Mouse (Mus musculus) intestine, embryonic 14.5 days (tissue): ENCODE data around the gene 1700001O22Rik. TPM values are rescaled to one million over a fixed set of nuclear protein-coding genes. Genes with fewer than 3 reads are reported as not detected.

ENCODE experiments used
- ATAC-seq: fragments of 200-750 bp; cut with Nextera tagmentation; replicated peaks from 2 replicates; pipeline ENCODE4 v1.8.0; 2017; ENCODE audit warnings: low read depth, moderate number of reproducible peaks, moderate TSS enrichment, moderate library complexity; ENCODE audit not compliant: low FRiP score, low TSS enrichment
- DNase-seq: peaks from one replicate; pipeline ENCODE4 v3.0.0-alpha.2; 2018; ENCODE audit warnings: low spot score
- H3K27ac ChIP-seq: fragments of 300-500 bp; sonication (generic); 2 replicates; pipeline ENCODE4 v1.5.1; 2014; ENCODE audit warnings: low read depth, mild to moderate bottlenecking, control low read depth
- H3K27me3 ChIP-seq: fragments of 300-500 bp; sonication (generic); replicated peaks from 2 replicates; pipeline ENCODE4 v1.6.1; 2014; ENCODE audit warnings: low read length, control low read depth; ENCODE audit not compliant: control insufficient read depth, insufficient read depth
- H3K36me3 ChIP-seq: fragments of 300-500 bp; sonication (generic); 2 replicates; pipeline ENCODE4 v1.6.1; 2014; ENCODE audit warnings: low read length, control low read depth; ENCODE audit not compliant: control insufficient read depth, insufficient read depth
- H3K4me1 ChIP-seq: fragments of 300-500 bp; sonication (generic); replicated peaks from 2 replicates; pipeline ENCODE4 v1.6.1; 2014; ENCODE audit warnings: low read length, control low read depth, mixed read lengths; ENCODE audit not compliant: control insufficient read depth, insufficient read depth
- H3K4me2 ChIP-seq: fragments of 300-500 bp; sonication (generic); 2 replicates; pipeline ENCODE4 v1.6.1; 2014; ENCODE audit warnings: low read length
- H3K4me3 ChIP-seq: fragments of 300-500 bp; sonication (generic); 2 replicates; pipeline ENCODE4 v1.5.1; 2014; ENCODE audit warnings: low read depth, low read length, control low read depth, mixed read lengths
- H3K9ac ChIP-seq: fragments of 300-500 bp; sonication (generic); 2 replicates; pipeline ENCODE4 v1.6.1; 2014; ENCODE audit warnings: mild to moderate bottlenecking, low read length
- H3K9me3 ChIP-seq: fragments of 300-500 bp; sonication (generic); 2 replicates; pipeline ENCODE4 v1.6.1; 2016; ENCODE audit warnings: low read length, control low read depth; ENCODE audit not compliant: control insufficient read depth
- WGBS: fragments of 180-500 bp; shearing (Covaris S2); extraction: QIAGEN DNeasy Blood & Tissue Kit; methylation state at CpG from one replicate; pipeline ENCODE4 v1.1.7; 2014; 5-methylcytosine and 5-hydroxymethylcytosine counted together
- polyA plus RNA-seq: library from polyadenylated mRNA; unstranded; fragments of >200 nt; fragmentation: Nextera tagmentation; extraction: Ambion mirVana; gene quantifications from 2 replicates; pipeline ENCODE4 v1.2.1, GENCODE M21; 2014

1700001O22Rik gene
- polyA plus RNA-seq, 1 experiment from 2014 or later, result 2.1 TPM

- peak within 1 kb of the TSS; percentile 97 for H3K4me3 ChIP-seq
- peaks cover 11% of the 10 kb centered on the region; the same call in 1 of the 2 replicates for H3K36me3 ChIP-seq
- ATAC-seq (peak; percentile 97), DNase-seq (peak; percentile 100)
- H3K9me3 ChIP-seq, result no peaks in the 10 kb centered on the region
- H3K4me2 ChIP-seq, result peak within 1 kb of the TSS; percentile 99
- H3K9ac ChIP-seq, result peak within 1 kb of the TSS; percentile 94
- WGBS, result 0% methylated on average over 44 of the region's 44 CpGs
- H3K4me1 ChIP-seq, result peaks cover 19% of the 10 kb centered on the region; the same call in 1 of the 2 replicates
- H3K27me3 ChIP-seq, result no peaks in the 10 kb centered on the region
- H3K27ac ChIP-seq, result peak within 1 kb of the TSS; percentile 84
These were observed 4.3 kb upstream of the 1700001O22Rik start, which contains the start of gene Ntmt1 for GRCm38 (mm10) chr2:30807648-30808295. Gene Ntmt1, plus strand, starts transcription at chr2:30807826.

DNA sequence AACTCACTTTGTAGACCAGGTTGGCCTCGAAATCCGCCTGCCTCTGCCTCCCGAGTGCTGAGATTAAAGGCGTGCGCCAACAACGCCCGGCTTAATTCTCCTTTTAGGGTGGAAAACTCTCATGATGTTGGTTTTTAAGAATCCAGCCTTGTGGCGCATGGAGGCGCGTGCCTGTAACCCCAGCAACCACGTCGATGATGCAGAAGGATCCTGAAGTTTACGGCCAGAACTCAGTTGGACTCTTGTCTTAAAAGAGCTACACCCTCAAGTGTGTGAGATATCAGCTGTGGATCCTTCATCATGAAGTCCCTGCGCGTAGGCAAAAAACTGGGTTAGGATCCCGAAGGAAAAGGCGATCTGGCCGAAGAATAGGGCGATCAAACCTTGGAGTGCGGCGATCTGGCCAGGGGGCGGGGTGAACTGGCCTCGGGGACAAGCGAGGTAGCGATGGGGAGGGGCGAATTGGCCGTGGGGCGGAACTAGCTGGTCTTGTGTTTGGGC lies 3.7 kb upstream of the 1700001O22Rik start:
- H3K36me3 ChIP-seq, result peaks cover 5% of the 10 kb centered on the region; the same call in 1 of the 2 replicates
- H3K9ac ChIP-seq, result peak overlapping the region; percentile 52
- peaks cover 19% of the 10 kb centered on the region; the same call in 1 of the 2 replicates for H3K4me1 ChIP-seq
- no peak for DNase-seq
- H3K27me3 ChIP-seq, result peaks cover 4% of the 10 kb centered on the region
- H3K9me3 ChIP-seq, result no peaks in the 10 kb centered on the region
- peak overlapping the region; percentile 59; the same call in 1 of the 2 replicates for H3K27ac ChIP-seq
- WGBS, result 9% methylated on average over 28 of the region's 28 CpGs
- peak overlapping the region; percentile 99 for H3K4me2 ChIP-seq
- ATAC-seq, result no peak; the same call in 1 of the 2 replicates
- H3K4me3 ChIP-seq, result peak overlapping the region; percentile 97

DNA sequence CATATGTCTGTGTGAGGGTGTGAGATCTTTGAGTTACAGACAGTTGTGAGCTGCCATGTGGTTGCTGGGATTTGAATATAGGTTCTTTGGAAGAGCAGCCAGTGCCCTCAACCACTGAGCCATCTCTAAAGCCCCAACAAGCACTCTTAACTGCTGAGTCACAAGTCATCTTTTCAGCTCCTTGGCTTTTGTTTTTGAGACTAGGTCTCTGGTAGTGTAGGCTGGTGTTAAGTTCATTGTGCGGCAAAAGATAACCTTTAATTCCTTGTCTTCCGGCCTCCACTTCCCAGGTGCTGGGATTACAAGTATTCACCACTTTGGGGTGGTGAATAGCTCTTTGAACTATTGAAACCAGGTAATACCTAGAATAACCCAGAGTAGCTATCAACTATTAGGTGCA lies 2.5 kb upstream of the 1700001O22Rik start:
- no peak overlapping the region for H3K27ac ChIP-seq
- ATAC-seq (no peak), DNase-seq (no peak)
- H3K4me3 ChIP-seq, result no peak overlapping the region
- H3K4me2 ChIP-seq, result no peak overlapping the region
- 0 out of 2 replicates have a peak, but pooled peaks cover 2% of the 10 kb centered on the region for H3K36me3 ChIP-seq
- peaks cover 28% of the 10 kb centered on the region for H3K4me1 ChIP-seq
- no peak overlapping the region for H3K9ac ChIP-seq
- 87% methylated on average over 2 of the region's 2 CpGs for WGBS
- H3K27me3 ChIP-seq, result peaks cover 10% of the 10 kb centered on the region
- no peaks in the 10 kb centered on the region for H3K9me3 ChIP-seq

DNA sequence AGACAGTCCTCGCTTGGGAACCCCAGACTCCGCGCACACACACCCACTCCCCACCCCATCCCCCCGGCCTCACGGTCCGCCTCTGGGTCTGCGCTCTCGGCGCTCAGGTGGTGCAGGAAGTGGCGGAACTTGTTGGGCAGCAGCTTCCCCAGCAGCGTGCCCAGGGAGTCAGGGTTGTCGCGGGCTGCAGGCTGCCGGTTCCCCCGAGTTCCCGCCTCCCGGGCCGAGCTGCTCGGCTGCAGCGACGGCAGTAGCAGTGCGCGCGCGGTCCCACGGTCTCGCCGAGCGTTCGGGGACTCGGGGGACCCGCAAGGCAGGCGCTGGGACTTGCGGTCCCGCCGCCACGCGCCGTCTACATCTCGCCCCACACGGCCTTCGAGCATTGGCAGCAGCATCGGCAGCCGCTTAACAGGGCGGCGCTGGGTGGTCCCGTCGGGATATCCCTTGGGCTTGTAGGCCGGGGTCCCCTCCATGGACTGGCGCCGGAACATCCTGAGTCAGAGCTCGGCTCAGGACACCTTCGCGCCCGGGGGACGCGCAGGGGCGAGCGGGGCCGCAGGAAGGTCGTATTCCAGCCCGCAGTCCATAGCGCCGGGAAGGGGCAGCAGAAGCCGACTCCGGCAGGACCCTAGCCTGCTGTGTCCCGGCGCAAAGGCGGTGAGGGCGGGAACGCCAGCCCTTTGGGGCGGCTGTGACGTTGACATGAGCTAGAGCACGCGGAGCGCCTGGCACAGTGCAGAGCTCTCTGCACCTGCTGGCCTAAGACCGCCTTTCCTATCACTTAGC lies 2.2 kb downstream of the 1700001O22Rik start:
- Histone ChIP-seq H3K4me2 (peak overlapping the region; percentile 98), H3K27me3 (peaks cover 21% of the 10 kb centered on the region), H3K9me3 (no peaks in the 10 kb centered on the region), H3K4me3 (peak overlapping the region; percentile 43), H3K9ac (peak overlapping the region; percentile 49), H3K4me1 (peaks cover 17% of the 10 kb centered on the region), H3K27ac (no peak overlapping the region), H3K36me3 (no peaks in the 10 kb centered on the region)
- DNase-seq, result peak; percentile 78
- peak; percentile 57 for ATAC-seq
- WGBS, result under 1% methylated on average over 77 of the region's 77 CpGs

DNA sequence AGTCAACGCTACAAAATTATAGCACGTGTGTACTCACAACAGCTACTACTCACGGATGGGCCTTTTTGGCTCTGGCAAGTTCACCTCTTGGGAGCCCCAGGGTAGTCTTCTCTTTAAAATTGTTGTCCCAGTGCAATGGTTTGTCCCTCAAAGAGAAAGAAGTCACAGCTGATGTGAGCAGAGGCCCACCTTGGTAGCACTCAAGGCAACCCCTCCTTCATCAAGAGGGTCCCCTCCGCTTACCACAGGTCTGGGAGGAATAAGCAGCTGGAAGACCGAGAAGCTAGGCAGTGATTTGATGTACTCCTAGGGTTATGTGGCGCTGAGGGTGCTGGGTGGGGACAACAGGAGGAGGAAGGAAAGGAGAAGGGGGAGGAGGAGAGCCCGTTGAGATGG lies 2.8 kb downstream of the 1700001O22Rik start:
- DNase-seq (no peak), ATAC-seq (no peak)
- Histone ChIP-seq H3K4me3 (no peak overlapping the region), H3K9me3 (no peaks in the 10 kb centered on the region), H3K4me1 (peaks cover 21% of the 10 kb centered on the region), H3K27me3 (peaks cover 21% of the 10 kb centered on the region), H3K9ac (peak overlapping the region; percentile 49; the same call in 1 of the 2 replicates), H3K4me2 (peak overlapping the region; percentile 98), H3K36me3 (no peaks in the 10 kb centered on the region), H3K27ac (no peak overlapping the region)
- 42% methylated on average over 7 of the region's 7 CpGs for WGBS

- Histone ChIP-seq H3K27ac (no peak overlapping the region), H3K4me3 (no peak overlapping the region), H3K4me2 (no peak overlapping the region), H3K36me3 (no peaks in the 10 kb centered on the region), H3K9ac (no peak overlapping the region), H3K27me3 (peaks cover 21% of the 10 kb centered on the region), H3K9me3 (no peaks in the 10 kb centered on the region), H3K4me1 (peaks cover 24% of the 10 kb centered on the region)
- 73% methylated on average over 3 of the region's 3 CpGs for WGBS
- ATAC-seq (no peak), DNase-seq (no peak)
These were observed 4.0 kb downstream of the 1700001O22Rik start for GRCm38 (mm10) chr2:30799456-30799855.

DNA sequence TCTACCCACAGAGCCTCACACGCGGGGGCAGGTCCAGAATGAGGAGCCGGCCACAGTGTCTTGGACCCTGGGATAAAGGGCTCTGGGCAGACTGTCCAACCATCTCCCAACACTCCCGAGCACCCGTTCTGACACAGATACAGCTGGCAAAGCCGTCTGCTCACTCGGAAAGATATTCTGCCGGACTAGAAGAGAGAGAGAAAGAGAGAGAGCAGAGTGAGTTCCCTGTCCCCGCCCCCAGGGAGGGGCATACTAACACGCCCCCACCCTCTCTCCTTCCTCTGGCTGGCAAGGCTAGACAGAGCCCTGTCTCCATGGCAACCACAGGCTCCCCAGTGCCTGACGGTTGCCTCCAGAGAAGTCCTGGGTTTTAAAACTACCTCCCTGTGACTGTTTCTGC lies 7.1 kb downstream of the 1700001O22Rik start:
- ATAC-seq (peak; percentile 49), DNase-seq (peak; percentile 77)
- Histone ChIP-seq H3K4me3 (0 out of 2 replicates have a peak overlapping the region, but pooled peaks have one; percentile 10), H3K36me3 (no peaks in the 10 kb centered on the region), H3K27me3 (0 out of 2 replicates have a peak, but pooled peaks cover 11% of the 10 kb centered on the region), H3K9me3 (no peaks in the 10 kb centered on the region), H3K27ac (no peak overlapping the region), H3K4me2 (peak overlapping the region; percentile 46), H3K9ac (no peak overlapping the region; the same call in 1 of the 2 replicates), H3K4me1 (peaks cover 19% of the 10 kb centered on the region)
- 6% methylated on average over 10 of the region's 11 CpGs for WGBS

DNA sequence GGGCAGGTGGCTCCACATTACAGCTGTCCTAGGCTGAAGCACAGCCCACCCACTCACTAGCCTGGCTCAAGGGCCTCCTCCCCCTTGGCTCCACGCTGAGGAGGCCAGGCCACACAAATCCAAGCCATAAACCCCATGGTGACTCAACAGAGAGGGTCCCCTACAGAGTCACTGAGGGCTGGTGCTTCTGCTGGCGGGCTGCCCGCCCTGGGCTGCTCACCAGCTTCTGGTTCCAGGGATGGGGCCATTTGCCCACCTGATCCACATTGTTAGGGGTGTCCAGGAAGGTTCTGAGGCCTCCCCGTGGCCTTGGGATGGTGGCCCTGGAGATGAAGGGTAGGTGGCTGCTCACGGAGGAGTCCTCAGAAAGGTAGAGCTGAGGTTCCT lies 7.6 kb downstream of the 1700001O22Rik start:
- Histone ChIP-seq H3K9me3 (no peaks in the 10 kb centered on the region), H3K27ac (no peak overlapping the region), H3K4me3 (no peak overlapping the region), H3K4me1 (peaks cover 14% of the 10 kb centered on the region; the same call in 1 of the 2 replicates), H3K27me3 (0 out of 2 replicates have a peak, but pooled peaks cover 10% of the 10 kb centered on the region), H3K4me2 (peak overlapping the region; percentile 46; the same call in 1 of the 2 replicates), H3K36me3 (no peaks in the 10 kb centered on the region), H3K9ac (no peak overlapping the region; the same call in 1 of the 2 replicates)
- DNase-seq, result no peak
- ATAC-seq, result no peak
- 88% methylated on average over 4 of the region's 5 CpGs for WGBS
